Mouse (Mus musculus) embryonic facial prominence, embryonic 12.5 days (tissue): ENCODE data around the gene C2cd3. TPM values are rescaled to one million over a fixed set of nuclear protein-coding genes. Genes with fewer than 3 reads are reported as not detected.

Source experiments
- ATAC-seq: fragments of 200-750 bp; cut with Nextera tagmentation; 2 replicates; pipeline ENCODE4 v1.8.0; 2017; ENCODE audit not compliant: insufficient number of reproducible peaks, insufficient read depth, low FRiP score, low TSS enrichment
- H3K27ac ChIP-seq: fragments of 300-500 bp; sonication (generic); 2 replicates; pipeline ENCODE4 v1.5.1; 2016; ENCODE audit warnings: mild to moderate bottlenecking
- H3K27me3 ChIP-seq: fragments of 300-500 bp; sonication (generic); 2 replicates; pipeline ENCODE4 v1.6.1; 2016; ENCODE audit warnings: mild to moderate bottlenecking, moderate library complexity
- H3K36me3 ChIP-seq: fragments of 300-500 bp; sonication (generic); 2 replicates; pipeline ENCODE4 v1.6.1; 2016; ENCODE audit warnings: mild to moderate bottlenecking
- H3K4me1 ChIP-seq: fragments of 300-500 bp; sonication (generic); 2 replicates; pipeline ENCODE4 v1.6.1; 2016
- H3K4me2 ChIP-seq: fragments of 300-500 bp; sonication (generic); replicated peaks from 2 replicates; pipeline ENCODE4 v1.6.1; 2016; ENCODE audit warnings: mild to moderate bottlenecking, moderate library complexity
- H3K4me3 ChIP-seq: fragments of 300-500 bp; sonication (generic); 2 replicates; pipeline ENCODE4 v1.5.1; 2016; ENCODE audit warnings: mild to moderate bottlenecking
- H3K9ac ChIP-seq: fragments of 300-500 bp; sonication (generic); 2 replicates; pipeline ENCODE4 v1.6.1; 2016; ENCODE audit warnings: mild to moderate bottlenecking, moderate library complexity
- H3K9me3 ChIP-seq: fragments of 300-500 bp; sonication (generic); 2 replicates; pipeline ENCODE4 v1.6.1; 2016; ENCODE audit warnings: mild to moderate bottlenecking, moderate library complexity
- WGBS: fragments of 180-500 bp; shearing (Covaris S2); methylation state at CpG from one replicate; pipeline ENCODE4 v1.1.7; 2016; 5-methylcytosine and 5-hydroxymethylcytosine counted together
- polyA plus RNA-seq: library from polyadenylated mRNA; unstranded; fragments of >200 nt; fragmentation: Nextera tagmentation; extraction: Ambion mirVana; gene quantifications from 2 replicates; pipeline ENCODE4 v1.2.1, GENCODE M21; 2016

C2cd3 gene
- polyA plus RNA-seq, 1 experiment from 2014 or later, result 32.6 TPM

GRCm38 (mm10) chr7:100501027-100501843 is 129.2 kb downstream of the C2cd3 start:
- WGBS, result 64% methylated on average over 6 of the region's 6 CpGs
- H3K4me1 ChIP-seq, result peaks cover 9% of the 10 kb centered on the region
- no peak for ATAC-seq
- H3K27ac ChIP-seq, result no peak overlapping the region; the same call in 1 of the 2 replicates
- no peak overlapping the region for H3K4me3 ChIP-seq
- H3K36me3 ChIP-seq, result peaks cover 30% of the 10 kb centered on the region
- no peak overlapping the region for H3K9ac ChIP-seq
- H3K9me3 ChIP-seq, result no peaks in the 10 kb centered on the region
- H3K4me2 ChIP-seq, result no peak overlapping the region
- no peaks in the 10 kb centered on the region for H3K27me3 ChIP-seq

GRCm38 (mm10) chr7:100501844-100502373 is 129.9 kb downstream of the C2cd3 start:
- H3K27me3 ChIP-seq, result no peaks in the 10 kb centered on the region
- H3K4me3 ChIP-seq, result no peak overlapping the region
- ATAC-seq, result no peak
- no peak overlapping the region for H3K4me2 ChIP-seq
- H3K36me3 ChIP-seq, result peaks cover 28% of the 10 kb centered on the region
- WGBS, result 68% methylated on average over 2 of the region's 2 CpGs
- no peak overlapping the region for H3K9ac ChIP-seq
- no peaks in the 10 kb centered on the region for H3K9me3 ChIP-seq
- H3K27ac ChIP-seq, result no peak overlapping the region
- peaks cover 2% of the 10 kb centered on the region; the same call in 1 of the 2 replicates for H3K4me1 ChIP-seq

- no peak overlapping the region for H3K4me3 ChIP-seq
- peaks cover 23% of the 10 kb centered on the region for H3K36me3 ChIP-seq
- WGBS, result 76% methylated on average over 7 of the region's 7 CpGs
- H3K9me3 ChIP-seq, result no peaks in the 10 kb centered on the region
- no peaks in the 10 kb centered on the region for H3K4me1 ChIP-seq
- no peak for ATAC-seq
- H3K27me3 ChIP-seq, result no peaks in the 10 kb centered on the region
- no peak overlapping the region for H3K9ac ChIP-seq
- no peak overlapping the region for H3K4me2 ChIP-seq
- no peak overlapping the region for H3K27ac ChIP-seq
Measured at GRCm38 (mm10) chr7:100502374-100502922, 130.4 kb downstream of the C2cd3 start.

- Histone ChIP-seq H3K27me3 (no peaks in the 10 kb centered on the region), H3K4me2 (no peak overlapping the region), H3K9ac (no peak overlapping the region), H3K4me1 (no peaks in the 10 kb centered on the region), H3K4me3 (no peak overlapping the region), H3K36me3 (peaks cover 17% of the 10 kb centered on the region), H3K27ac (no peak overlapping the region), H3K9me3 (no peaks in the 10 kb centered on the region)
- no peak for ATAC-seq
- 94% methylated on average over 5 of the region's 5 CpGs for WGBS
Measured at GRCm38 (mm10) chr7:100503076-100503475, 131.0 kb downstream of the C2cd3 start.

GRCm38 (mm10) chr7:100504740-100505487 is 132.9 kb downstream of the C2cd3 start:
- Histone ChIP-seq H3K4me2 (no peak overlapping the region), H3K4me1 (no peaks in the 10 kb centered on the region), H3K36me3 (peaks cover under 1% of the 10 kb centered on the region; the same call in 1 of the 2 replicates), H3K9ac (no peak overlapping the region), H3K27me3 (no peaks in the 10 kb centered on the region), H3K9me3 (no peaks in the 10 kb centered on the region), H3K27ac (no peak overlapping the region), H3K4me3 (no peak overlapping the region)
- no peak for ATAC-seq
- 81% methylated on average over 13 of the region's 13 CpGs for whole genome bisulfite sequencing

- H3K27me3 ChIP-seq, result no peaks in the 10 kb centered on the region
- ATAC-seq, result no peak
- no peaks in the 10 kb centered on the region for H3K9me3 ChIP-seq
- H3K36me3 ChIP-seq, result no peaks in the 10 kb centered on the region
- H3K4me2 ChIP-seq, result no peak overlapping the region
- WGBS, result 78% methylated on average over 4 of the region's 4 CpGs
- H3K4me1 ChIP-seq, result no peaks in the 10 kb centered on the region
- no peak overlapping the region for H3K27ac ChIP-seq
- no peak overlapping the region for H3K4me3 ChIP-seq
- H3K9ac ChIP-seq, result no peak overlapping the region
Measured at GRCm38 (mm10) chr7:100506494-100506893, 134.5 kb downstream of the C2cd3 start.

GRCm38 (mm10) chr7:100508670-100509069 is 136.6 kb downstream of the C2cd3 start:
- Histone ChIP-seq H3K27me3 (no peaks in the 10 kb centered on the region), H3K36me3 (no peaks in the 10 kb centered on the region)
- WGBS, result 74% methylated on average over 3 of the region's 3 CpGs

GRCm38 (mm10) chr7:100511602-100512001 is 139.6 kb downstream of the C2cd3 start:
- no peak overlapping the region for H3K4me3 ChIP-seq
- H3K27ac ChIP-seq, result no peak overlapping the region
- H3K9me3 ChIP-seq, result no peaks in the 10 kb centered on the region
- ATAC-seq, result no peak
- no peak overlapping the region for H3K9ac ChIP-seq
- no peaks in the 10 kb centered on the region for H3K4me1 ChIP-seq
- 77% methylated on average over 8 of the region's 8 CpGs for WGBS
- H3K36me3 ChIP-seq, result no peaks in the 10 kb centered on the region
- no peak overlapping the region for H3K4me2 ChIP-seq
- H3K27me3 ChIP-seq, result peaks cover 5% of the 10 kb centered on the region; the same call in 1 of the 2 replicates

More at GRCm38 (mm10) chr7:100508670-100509069, 136.6 kb downstream of the C2cd3 start:
- H3K9me3 ChIP-seq, result no peaks in the 10 kb centered on the region
- H3K4me2 ChIP-seq, result no peak overlapping the region
- no peak overlapping the region for H3K9ac ChIP-seq
- no peak overlapping the region for H3K4me3 ChIP-seq
- no peaks in the 10 kb centered on the region for H3K4me1 ChIP-seq
- H3K27ac ChIP-seq, result no peak overlapping the region
- ATAC-seq, result no peak

- WGBS, result 53% methylated on average over 11 of the region's 11 CpGs
- H3K4me3 ChIP-seq, result no peak within 1 kb of the TSS
- H3K4me1 ChIP-seq, result no peaks in the 10 kb centered on the region
- no peaks in the 10 kb centered on the region for H3K9me3 ChIP-seq
- H3K27ac ChIP-seq, result no peak within 1 kb of the TSS
- peaks cover 5% of the 10 kb centered on the region; the same call in 1 of the 2 replicates for H3K27me3 ChIP-seq
- H3K4me2 ChIP-seq, result no peak within 1 kb of the TSS
- H3K36me3 ChIP-seq, result no peaks in the 10 kb centered on the region
- ATAC-seq, result no peak
- H3K9ac ChIP-seq, result no peak within 1 kb of the TSS
Measured at GRCm38 (mm10) chr7:100514573-100514972, 142.5 kb downstream of the C2cd3 start, which contains the start of gene Dnajb13. Dnajb13 (minus strand) TSS chr7:100514960.
